Mouse (Mus musculus) small intestine, adult 2 months (tissue): Measurements from ENCODE around the gene Zmynd8.

Experiments
- CTCF ChIP-seq: fragments of 200-500 bp; IDR thresholded peaks from 2 replicates; pipeline ENCODE4 v1.5.1; 2012; ENCODE audit warnings: low read depth, mild to moderate bottlenecking, control low read depth, inconsistent platforms, low read length, moderate library complexity, mixed read lengths; ENCODE audit not compliant: insufficient replicate concordance, insufficient read length; ENCODE audit errors: extremely low read depth
- POLR2A ChIP-seq: fragments of 200-500 bp; IDR thresholded peaks from 2 replicates; pipeline ENCODE4 v1.6.1; 2012; ENCODE audit warnings: low read depth, mild to moderate bottlenecking, control low read depth, inconsistent platforms, low read length, moderate library complexity

DNA sequence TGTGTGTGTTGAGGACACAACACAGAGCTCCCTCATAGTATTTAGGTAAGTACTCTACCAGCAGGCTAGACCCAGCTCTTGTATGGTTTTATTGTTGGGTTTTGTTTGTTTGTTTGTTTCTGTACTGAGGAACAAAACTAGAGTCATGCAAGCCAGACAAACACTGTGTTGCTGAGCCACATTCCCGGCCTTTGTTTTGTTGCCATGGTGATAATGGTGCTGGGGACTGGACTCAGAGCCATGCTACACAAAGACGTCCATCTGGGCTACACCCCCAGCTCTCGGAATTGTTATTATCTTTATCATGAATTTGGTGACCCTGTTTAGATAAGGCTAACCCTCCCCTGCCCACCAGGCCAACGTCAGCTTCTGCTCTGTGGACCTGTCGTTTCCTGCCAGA lies 140.3 kb downstream of the Zmynd8 start:
- TF ChIP-seq CTCF (no peak), POLR2A (no peak)
